Comparison of ENCODE assay signal across 32 mouse cellular contexts in the genomic region with DNA sequence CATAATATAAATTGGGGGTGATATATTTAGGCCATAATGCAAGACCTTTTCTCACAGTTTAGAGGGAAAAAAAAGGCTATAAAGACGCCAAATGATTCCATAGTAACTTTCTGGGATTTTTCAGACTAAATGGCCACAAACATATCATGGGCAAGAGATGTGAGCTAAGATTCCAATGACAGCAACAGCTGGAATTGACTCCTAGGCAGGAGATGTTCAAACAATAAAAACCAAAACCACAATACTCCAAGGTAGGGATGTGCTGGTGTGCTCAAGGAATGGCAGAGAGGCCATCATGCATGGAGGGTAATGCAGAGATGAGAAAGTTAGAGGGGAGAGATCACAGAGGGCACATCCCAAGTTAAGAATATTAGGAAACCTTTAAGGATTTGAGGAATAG. TPM values are rescaled to one million over a fixed set of nuclear protein-coding genes. Genes with fewer than 3 reads are reported as not detected.
"Had no signal": no experiment of that assay in that cellular context is flagged by ENCODE, and none has a peak within 500 bp of the region (broad histone marks: within the 10 kb centered on the region; RNA-seq: fewer than 3 reads in every experiment).

No protein-coding gene starts in this region.

- H3K4me3 ChIP-seq: heart, embryonic 10.5 days; heart, embryonic 12.5 days; heart, embryonic 13.5 days; heart, embryonic 15.5 days; hindbrain, embryonic 12.5 days; intestine, embryonic 15.5 days; kidney, embryonic 15.5 days; layer of hippocampus, adult 2 months; left cerebral cortex, adult 2 months had no signal

- DNase-seq: heart, postnatal 10 days; heart, postnatal 14 days; heart, postnatal 36 days; heart, postnatal 4 days; kidney, adult 11 months; kidney, adult 18-20 months; kidney, adult 2 months; kidney, adult 8-10 months; kidney, adult 9 months; kidney, postnatal 10 days; kidney, postnatal 14 days; kidney, postnatal 25 days; kidney, postnatal 36 days; kidney, postnatal 4 days; layer of hippocampus, adult 9-11 months; layer of hippocampus, postnatal 36 days had no signal

- H3K27ac ChIP-seq: heart, embryonic 10.5 days; heart, embryonic 13.5 days; heart, embryonic 15.5 days; hindbrain, postnatal 0 days; intestine, embryonic 15.5 days; kidney, embryonic 15.5 days; kidney, postnatal 0 days; layer of hippocampus, adult 2 months; left cerebral cortex, adult 2 months had no signal

- H3K4me2 ChIP-seq: heart, embryonic 11.5 days; heart, embryonic 12.5 days; heart, embryonic 13.5 days; heart, embryonic 15.5 days; hindbrain, embryonic 12.5 days; intestine, embryonic 15.5 days; kidney, embryonic 15.5 days had no signal

- ATAC-seq: hindbrain, postnatal 0 days; inflammation-experienced regulatory T-cells, adult 6 months; intestine, embryonic 15.5 days; intestine, embryonic 16.5 days; intestine, postnatal 0 days had no signal

- H3K9me3 ChIP-seq: heart, embryonic 15.5 days; intestine, embryonic 15.5 days had no signal

- H3K9ac ChIP-seq: heart, embryonic 12.5 days; heart, embryonic 13.5 days; heart, embryonic 15.5 days; hindbrain, embryonic 12.5 days; intestine, embryonic 15.5 days; kidney, embryonic 15.5 days had no signal

- H3K27me3 ChIP-seq: heart, embryonic 12.5 days; heart, embryonic 13.5 days; heart, embryonic 15.5 days; intestine, embryonic 15.5 days; kidney, embryonic 15.5 days had no signal

- H3K36me3 ChIP-seq: intestine, embryonic 15.5 days had no signal

- H3K4me1 ChIP-seq: intestine, embryonic 15.5 days had no signal

RNA-seq across cellular contexts. Expression of a gene that starts 16.6 kb away (rescaled TPM):
- total RNA-seq: hematopoietic stem cell, adult 5-6 weeks had no signal
